Mouse (Mus musculus) erythroblast, embryonic 14.5 days (primary cell): Measurements from ENCODE around the gene Zfp1.

Source experiments
- GATA1 ChIP-seq: IDR thresholded peaks from 2 replicates; pipeline ENCODE4 v1.6.1; 2012; ENCODE audit warnings: low read length, inconsistent platforms, mixed read lengths
- TAL1 ChIP-seq: IDR thresholded peaks from 3 replicates; pipeline ENCODE4 v1.6.1; 2012; ENCODE audit warnings: low read length, inconsistent platforms, mixed read lengths

- no peak for TF ChIP-seq TAL1
- no peak for TF ChIP-seq GATA1
These were observed 18.9 kb upstream of the Zfp1 start for GRCm38 (mm10) chr8:111624081-111624852.
